Mouse (Mus musculus) lung, adult 2 months (tissue): ENCODE results near the gene Agpat4. TPM values are rescaled to one million over a fixed set of nuclear protein-coding genes. Genes with fewer than 3 reads are reported as not detected.
A peak's percentile ranks its signal among the peaks of the same experiment; 100 is the strongest.

ENCODE experiments used
- DNase-seq: peaks from one replicate; pipeline ENCODE4 v3.0.0; 2022
- H3K4me1 ChIP-seq: fragments of 200-500 bp; 2 replicates; pipeline ENCODE4 v1.6.1; 2011; ENCODE audit warnings: low read length; ENCODE audit not compliant: control insufficient read depth, insufficient read depth
- H3K4me3 ChIP-seq: fragments of 200-500 bp; replicated peaks from 2 replicates; pipeline ENCODE3; 2011; ENCODE audit warnings: low read depth, mild to moderate bottlenecking, control low read depth, low read length; ENCODE audit errors: extremely low read depth
- CTCF ChIP-seq: fragments of 200-500 bp; IDR thresholded peaks from 2 replicates; pipeline ENCODE4 v1.5.1; 2011; ENCODE audit warnings: mild to moderate bottlenecking, low read length, control low read depth; ENCODE audit not compliant: insufficient read depth
- POLR2A ChIP-seq: fragments of 200-500 bp; IDR thresholded peaks from 2 replicates; pipeline ENCODE4 v1.6.1; 2011; ENCODE audit warnings: low read depth, mild to moderate bottlenecking, control low read depth, low read length, borderline replicate concordance; ENCODE audit errors: extremely low read depth
- WGBS: fragments of 180-500 bp; shearing (Covaris S2); methylation state at CpG from one replicate; pipeline ENCODE4 v1.1.7; 2018; 5-methylcytosine and 5-hydroxymethylcytosine counted together
- polyA plus RNA-seq: library from polyadenylated mRNA; depleted of rRNA; stranded (reverse); fragments of >200 nt; gene quantifications from 2 replicates; pipeline ENCODE4 v1.2.3, GENCODE M21; 2012; rRNA removed

The Agpat4 gene
- polyA plus RNA-seq, 1 experiment = 50.7 TPM

DNA sequence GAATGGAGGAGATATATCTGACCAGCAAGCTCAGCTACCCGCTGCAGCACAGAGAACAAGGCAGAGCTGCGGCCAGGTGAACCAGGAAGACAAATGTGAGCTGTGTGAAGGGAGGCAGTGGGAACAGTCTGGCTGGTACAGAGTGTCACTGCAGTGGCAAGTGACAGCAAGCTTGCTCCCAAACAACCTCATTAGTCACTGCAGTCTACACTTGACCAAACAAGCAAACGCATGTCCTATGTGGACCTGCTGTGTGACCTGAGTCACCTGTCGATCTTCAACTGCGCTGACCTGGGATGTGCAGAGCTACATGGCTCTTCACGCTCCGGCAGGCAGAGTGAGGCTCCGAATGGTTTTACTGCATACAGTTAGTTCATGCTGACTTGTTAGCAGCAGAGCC is 144.3 kb downstream of the Agpat4 start:
- peaks cover 10% of the 10 kb centered on the region for H3K4me1 ChIP-seq
- WGBS = 92% methylated on average over 8 of the region's 8 CpGs
- no peak overlapping the region for H3K4me3 ChIP-seq
- DNase-seq = no peak
- TF ChIP-seq CTCF (no peak), POLR2A (no peak)

GRCm38 (mm10) chr17:12263787-12264186 is 145.3 kb downstream of the Agpat4 start:
- WGBS = 59% methylated on average over 13 of the region's 13 CpGs
- TF ChIP-seq CTCF (no peak), POLR2A (no peak)
- Histone ChIP-seq H3K4me3 (no peak overlapping the region), H3K4me1 (peaks cover 10% of the 10 kb centered on the region)
- no peak for DNase-seq

- Histone ChIP-seq H3K4me3 (no peak overlapping the region), H3K4me1 (peaks cover 10% of the 10 kb centered on the region)
- WGBS = 85% methylated on average over 3 of the region's 3 CpGs
- peak; percentile 14 for DNase-seq
- TF ChIP-seq POLR2A = no peak
- no peak for TF ChIP-seq CTCF
Observed at GRCm38 (mm10) chr17:12264293-12264692, 145.8 kb downstream of the Agpat4 start.

DNA sequence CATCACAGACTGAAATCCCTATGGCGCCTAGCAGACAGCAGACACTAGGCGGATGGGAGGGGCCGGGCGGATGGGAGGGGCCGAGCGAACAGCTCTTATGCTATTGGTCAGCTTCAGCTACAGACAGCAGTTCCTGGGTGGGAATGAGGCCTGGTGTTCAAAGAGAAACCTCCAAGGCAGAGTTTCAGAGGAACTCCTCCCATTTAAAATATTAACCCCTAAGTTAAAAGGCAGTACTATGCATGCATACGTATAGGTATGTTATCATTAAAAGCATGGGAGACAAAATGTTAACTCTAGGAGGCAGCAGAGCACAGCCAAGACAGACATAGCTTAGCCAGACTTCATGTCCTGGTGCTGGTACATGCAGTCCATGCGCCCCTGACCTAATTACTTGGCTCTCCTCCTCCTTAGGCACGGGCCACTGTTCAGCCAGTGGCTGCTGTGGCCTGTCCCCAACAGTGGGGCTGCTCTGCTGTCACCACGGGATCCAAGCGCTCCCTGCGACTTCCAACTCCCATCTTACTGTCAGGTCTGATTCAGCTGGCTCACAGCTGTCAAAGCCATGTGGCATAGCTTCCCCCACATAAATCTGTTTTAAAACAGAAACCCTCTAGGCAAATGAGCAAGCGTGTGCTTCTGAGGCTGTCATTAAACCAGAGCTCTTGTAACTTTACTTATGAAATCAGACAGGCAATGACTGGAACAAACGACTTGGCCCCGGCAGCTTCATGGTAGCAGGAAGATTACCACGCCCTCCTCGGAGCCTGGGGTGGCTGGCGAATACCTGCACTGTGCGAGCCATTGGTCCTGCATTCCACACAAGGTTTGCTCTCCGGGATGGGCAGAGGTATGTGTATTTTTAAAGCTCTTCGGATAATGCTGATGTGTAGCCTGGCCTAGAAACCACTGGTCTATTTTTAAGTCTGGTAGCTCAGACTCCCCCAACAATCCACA is 147.7 kb downstream of the Agpat4 start:
- TF ChIP-seq POLR2A = no peak
- TF ChIP-seq CTCF = peak; percentile 53
- 46% methylated on average over 21 of the region's 21 CpGs for WGBS
- Histone ChIP-seq H3K4me3 (no peak overlapping the region), H3K4me1 (peaks cover 10% of the 10 kb centered on the region)
- DNase-seq = peak; percentile 37

- Histone ChIP-seq H3K4me1 (peaks cover 10% of the 10 kb centered on the region), H3K4me3 (no peak overlapping the region)
- TF ChIP-seq CTCF = no peak
- no peak for TF ChIP-seq POLR2A
- WGBS = 89% methylated on average over 4 of the region's 4 CpGs
- DNase-seq = no peak
Observed at GRCm38 (mm10) chr17:12268091-12268490, 149.6 kb downstream of the Agpat4 start.

DNA sequence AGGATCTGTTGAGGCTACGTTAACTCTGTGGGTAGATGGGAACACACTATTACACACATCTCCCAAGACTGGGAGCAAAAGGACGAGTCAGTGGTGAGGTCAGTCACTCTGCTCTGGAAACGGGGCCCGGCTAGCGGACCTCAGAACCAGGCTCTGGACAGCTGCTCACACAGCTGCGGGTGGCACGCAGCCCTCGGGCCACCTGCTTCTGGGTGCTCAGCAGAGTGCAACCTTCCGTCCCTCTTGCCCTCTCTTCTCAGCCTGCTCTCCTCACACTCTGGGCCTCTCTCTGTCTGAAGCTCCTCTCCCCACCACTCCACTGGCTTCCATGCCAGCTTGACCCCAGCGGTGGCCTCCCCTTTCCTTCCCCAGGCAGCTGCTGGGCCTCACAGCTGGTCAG is 150.0 kb downstream of the Agpat4 start:
- DNase-seq = no peak

More for the DNA sequence above, 150.0 kb downstream of the Agpat4 start:
- no peak overlapping the region for H3K4me3 ChIP-seq
- TF ChIP-seq CTCF = no peak
- no peak for TF ChIP-seq POLR2A
- H3K4me1 ChIP-seq = peaks cover 10% of the 10 kb centered on the region
- 76% methylated on average over 10 of the region's 10 CpGs for WGBS

Other genes with a start within 250 kb of the Agpat4 start
- gene Map3k4, start 200.1 kb downstream of the Agpat4 start, polyA plus RNA-seq = 32.9 and 42.8 TPM in 2 replicates